Mouse (Mus musculus) hindbrain, embryonic 16.5 days (tissue): ENCODE measurements around the gene Siah3. TPM values are rescaled to one million over a fixed set of nuclear protein-coding genes. Genes with fewer than 3 reads are reported as not detected.
A peak's percentile ranks its signal among the peaks of the same experiment; 100 is the strongest.
"Not testable (repeated sequence)": the region's sequence is repeated elsewhere in the genome, so short reads cannot be mapped to it uniquely, and the experiment has no call there.

ENCODE experiments used
- ATAC-seq: fragments of 200-750 bp; cut with Nextera tagmentation; 2 replicates; pipeline ENCODE4 v1.8.0; 2017; ENCODE audit warnings: moderate TSS enrichment, moderate library complexity
- H3K27ac ChIP-seq: fragments of 300-500 bp; sonication (generic); 2 replicates; pipeline ENCODE4 v1.5.1; 2014; ENCODE audit warnings: low read depth, mild to moderate bottlenecking, control low read depth, low read length, moderate library complexity
- H3K27me3 ChIP-seq: fragments of 300-500 bp; sonication (generic); replicated peaks from 2 replicates; pipeline ENCODE4 v1.6.1; 2014; ENCODE audit warnings: low read length; ENCODE audit not compliant: control insufficient read depth, insufficient read depth
- H3K36me3 ChIP-seq: fragments of 300-500 bp; sonication (generic); 2 replicates; pipeline ENCODE4 v1.6.1; 2014; ENCODE audit warnings: mild to moderate bottlenecking, low read length, moderate library complexity, mixed read lengths; ENCODE audit not compliant: control insufficient read depth, insufficient read depth
- H3K4me1 ChIP-seq: fragments of 300-500 bp; sonication (generic); 2 replicates; pipeline ENCODE4 v1.6.1; 2014; ENCODE audit warnings: low read depth, low read length; ENCODE audit not compliant: control insufficient read depth, insufficient read depth
- H3K4me2 ChIP-seq: fragments of 300-500 bp; sonication (generic); 2 replicates; pipeline ENCODE4 v1.6.1; 2014; ENCODE audit warnings: mild to moderate bottlenecking, low read length, control low read depth, moderate library complexity
- H3K4me3 ChIP-seq: fragments of 300-500 bp; sonication (generic); 2 replicates; pipeline ENCODE4 v1.5.1; 2014; ENCODE audit warnings: mild to moderate bottlenecking, low read length, control low read depth, moderate library complexity
- H3K9ac ChIP-seq: fragments of 300-500 bp; sonication (generic); 2 replicates; pipeline ENCODE4 v1.6.1; 2014; ENCODE audit warnings: low read depth, mild to moderate bottlenecking, control low read depth, low read length, moderate library complexity
- H3K9me3 ChIP-seq: fragments of 300-500 bp; sonication (generic); 2 replicates; pipeline ENCODE4 v1.6.1; 2014; ENCODE audit warnings: mild to moderate bottlenecking, low read length, moderate library complexity; ENCODE audit not compliant: control insufficient read depth
- WGBS: fragments of 180-500 bp; shearing (Covaris S2); extraction: QIAGEN DNeasy Blood & Tissue Kit; methylation state at CpG from one replicate; pipeline ENCODE4 v1.1.7; 2014; 5-methylcytosine and 5-hydroxymethylcytosine counted together
- polyA plus RNA-seq: library from polyadenylated mRNA; unstranded; fragments of >200 nt; fragmentation: Nextera tagmentation; extraction: Ambion mirVana; gene quantifications from 2 replicates; pipeline ENCODE4 v1.2.1, GENCODE M21; 2015

Siah3 gene
- polyA plus RNA-seq, 1 experiment from 2014 or later: 2.9 TPM

DNA sequence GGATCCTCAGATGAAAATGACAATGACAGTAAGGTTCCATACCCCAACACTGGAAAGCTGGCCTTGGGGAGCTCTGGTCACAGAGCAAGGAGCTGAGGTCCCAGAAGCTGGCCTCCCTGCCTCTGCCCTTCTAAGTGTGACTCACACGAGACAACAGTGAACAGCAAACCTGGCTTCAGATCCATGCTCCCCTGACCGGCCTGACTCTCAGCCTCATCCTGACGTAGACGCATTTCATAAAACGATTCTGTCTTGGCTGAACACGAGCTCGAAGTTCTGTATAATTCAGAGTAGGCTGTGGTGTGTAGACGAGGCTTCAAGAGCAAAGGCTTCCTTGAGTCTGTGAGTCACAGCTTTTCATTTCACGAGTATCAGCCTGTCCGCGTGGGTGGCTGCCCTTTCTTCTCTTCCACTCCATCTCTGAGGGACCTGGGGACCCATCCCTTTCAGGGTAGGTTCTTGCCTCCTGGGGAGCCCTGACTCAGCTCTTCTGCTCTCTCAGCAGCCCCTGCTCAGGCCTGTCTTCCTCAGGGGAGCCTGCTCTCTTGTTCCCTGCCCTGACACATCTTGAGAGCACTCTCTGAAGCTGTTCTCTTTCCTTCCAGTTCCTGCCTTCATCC, 11.2 kb upstream of the Siah3 start:
- Histone ChIP-seq H3K9me3 (no peaks in the 10 kb centered on the region), H3K9ac (no peak overlapping the region), H3K27me3 (no peaks in the 10 kb centered on the region), H3K4me1 (peaks cover 14% of the 10 kb centered on the region), H3K27ac (no peak overlapping the region), H3K4me3 (no peak overlapping the region), H3K36me3 (no peaks in the 10 kb centered on the region), H3K4me2 (no peak overlapping the region; the same call in 1 of the 2 replicates)
- ATAC-seq: no peak
- WGBS: 80% methylated on average over 11 of the region's 11 CpGs

- Histone ChIP-seq H3K9ac (peak overlapping the region; percentile 50), H3K36me3 (no peaks in the 10 kb centered on the region), H3K4me3 (peak overlapping the region; percentile 37), H3K27me3 (no peaks in the 10 kb centered on the region), H3K9me3 (no peaks in the 10 kb centered on the region), H3K4me2 (peak overlapping the region; percentile 69), H3K27ac (peak overlapping the region; percentile 71), H3K4me1 (peaks cover 14% of the 10 kb centered on the region)
- peak; percentile 96 for ATAC-seq
- WGBS: under 1% methylated on average over 15 of the region's 15 CpGs
Measured at GRCm38 (mm10) chr14:75445281-75445947, 10.4 kb upstream of the Siah3 start.

- Histone ChIP-seq H3K9me3 (no peaks in the 10 kb centered on the region), H3K27me3 (no peaks in the 10 kb centered on the region), H3K4me2 (peak overlapping the region; percentile 69), H3K4me1 (peaks cover 14% of the 10 kb centered on the region), H3K27ac (peak overlapping the region; percentile 71), H3K36me3 (no peaks in the 10 kb centered on the region), H3K4me3 (peak overlapping the region; percentile 37), H3K9ac (peak overlapping the region; percentile 50)
- 38% methylated on average over 6 of the region's 6 CpGs for WGBS
- ATAC-seq: no peak; the same call in none of the 2 replicates
Measured at GRCm38 (mm10) chr14:75445948-75446281, 9.9 kb upstream of the Siah3 start.

DNA sequence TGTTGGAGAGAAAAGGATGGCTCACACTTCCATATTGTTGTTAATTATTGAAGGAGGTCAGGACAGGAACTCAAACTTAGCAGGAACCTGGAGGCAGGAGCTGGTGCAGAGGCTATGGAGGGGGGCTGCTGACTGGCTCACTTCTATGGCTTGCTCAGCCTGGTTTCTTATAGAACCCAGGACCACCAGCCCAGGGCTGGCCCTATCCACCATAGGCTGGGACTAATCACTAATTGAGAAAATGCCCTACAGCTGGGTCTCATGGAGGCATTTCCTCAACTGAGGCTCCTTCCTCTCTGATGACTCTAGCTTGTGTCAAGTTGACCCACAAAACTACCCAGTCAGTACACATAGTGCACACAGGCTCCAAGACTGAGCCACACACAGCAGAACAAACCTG, 9.5 kb upstream of the Siah3 start:
- H3K4me1 ChIP-seq: peaks cover 14% of the 10 kb centered on the region
- H3K9ac ChIP-seq, ATAC-seq, H3K27ac ChIP-seq, H3K4me2 ChIP-seq, H3K9me3 ChIP-seq, H3K36me3 ChIP-seq, H3K4me3 ChIP-seq, H3K27me3 ChIP-seq: not testable (repeated sequence)

DNA sequence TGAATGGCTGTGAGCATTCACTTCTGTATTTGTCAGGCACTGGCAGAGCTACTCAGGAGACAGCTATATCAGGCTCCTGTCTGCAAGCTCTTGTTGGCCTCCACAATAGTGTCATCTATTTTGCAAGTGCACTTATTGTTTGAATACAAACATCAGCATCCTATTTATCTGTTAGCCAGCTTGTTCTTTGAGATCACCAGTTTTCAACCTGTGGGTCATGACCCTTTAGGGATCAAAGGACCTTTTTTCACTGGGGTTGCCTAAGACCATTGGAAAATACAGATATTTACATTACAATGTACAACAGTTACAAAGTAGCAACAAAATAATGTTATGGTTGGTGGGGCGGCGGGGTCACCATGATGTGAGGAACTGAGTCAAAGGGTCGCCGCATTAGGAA, 1.9 kb upstream of the Siah3 start:
- no peaks in the 10 kb centered on the region for H3K27me3 ChIP-seq
- no peak overlapping the region for H3K27ac ChIP-seq

DNA sequence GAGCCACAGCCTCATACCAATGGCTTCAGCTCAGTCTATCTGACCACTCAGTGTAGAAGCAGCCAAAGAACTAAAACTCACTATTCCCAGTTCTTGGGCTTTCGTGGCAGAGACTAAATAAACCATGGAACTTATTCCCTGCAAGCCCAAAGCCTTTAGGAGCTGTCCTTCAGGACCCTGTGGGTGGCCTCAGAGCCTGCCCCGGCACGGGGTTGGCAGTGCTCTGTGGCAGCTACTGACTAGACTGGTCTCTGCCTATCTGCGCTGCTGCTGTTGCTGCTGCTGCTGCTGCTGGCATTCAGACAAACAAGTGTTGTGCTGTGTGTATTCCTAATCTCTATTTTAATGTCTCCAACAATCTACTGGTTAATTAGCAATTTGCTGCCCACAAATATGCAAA, 1.1 kb upstream of the Siah3 start:
- H3K4me2 ChIP-seq: peak overlapping the region; percentile 64
- WGBS: 3% methylated on average over 4 of the region's 4 CpGs
- no peaks in the 10 kb centered on the region for H3K27me3 ChIP-seq
- peaks cover 21% of the 10 kb centered on the region for H3K4me1 ChIP-seq
- H3K9me3 ChIP-seq: no peaks in the 10 kb centered on the region
- H3K9ac ChIP-seq: no peak overlapping the region
- no peaks in the 10 kb centered on the region for H3K36me3 ChIP-seq
- 0 out of 2 replicates have a peak overlapping the region, but pooled peaks have one; percentile 6 for H3K4me3 ChIP-seq
- peak; percentile 40; the same call in 1 of the 2 replicates for ATAC-seq
- peak overlapping the region; percentile 48; the same call in 1 of the 2 replicates for H3K27ac ChIP-seq

More for the DNA sequence above, 1.9 kb upstream of the Siah3 start:
- Histone ChIP-seq H3K4me1 (peaks cover 13% of the 10 kb centered on the region), H3K9me3 (no peaks in the 10 kb centered on the region), H3K9ac (no peak overlapping the region), H3K4me2 (no peak overlapping the region), H3K4me3 (no peak overlapping the region), H3K36me3 (no peaks in the 10 kb centered on the region)
- ATAC-seq: no peak
- WGBS: 77% methylated on average over 4 of the region's 4 CpGs

- no peak for ATAC-seq
- Histone ChIP-seq H3K9ac (peak overlapping the region; percentile 54; the same call in 1 of the 2 replicates), H3K36me3 (no peaks in the 10 kb centered on the region), H3K27ac (peak overlapping the region; percentile 48), H3K9me3 (no peaks in the 10 kb centered on the region), H3K4me3 (peak overlapping the region; percentile 47), H3K4me2 (peak overlapping the region; percentile 64), H3K27me3 (no peaks in the 10 kb centered on the region), H3K4me1 (peaks cover 26% of the 10 kb centered on the region)
- WGBS: 21% methylated on average over 3 of the region's 3 CpGs
Measured at GRCm38 (mm10) chr14:75455361-75455742, 430 bp upstream of the Siah3 start.

DNA sequence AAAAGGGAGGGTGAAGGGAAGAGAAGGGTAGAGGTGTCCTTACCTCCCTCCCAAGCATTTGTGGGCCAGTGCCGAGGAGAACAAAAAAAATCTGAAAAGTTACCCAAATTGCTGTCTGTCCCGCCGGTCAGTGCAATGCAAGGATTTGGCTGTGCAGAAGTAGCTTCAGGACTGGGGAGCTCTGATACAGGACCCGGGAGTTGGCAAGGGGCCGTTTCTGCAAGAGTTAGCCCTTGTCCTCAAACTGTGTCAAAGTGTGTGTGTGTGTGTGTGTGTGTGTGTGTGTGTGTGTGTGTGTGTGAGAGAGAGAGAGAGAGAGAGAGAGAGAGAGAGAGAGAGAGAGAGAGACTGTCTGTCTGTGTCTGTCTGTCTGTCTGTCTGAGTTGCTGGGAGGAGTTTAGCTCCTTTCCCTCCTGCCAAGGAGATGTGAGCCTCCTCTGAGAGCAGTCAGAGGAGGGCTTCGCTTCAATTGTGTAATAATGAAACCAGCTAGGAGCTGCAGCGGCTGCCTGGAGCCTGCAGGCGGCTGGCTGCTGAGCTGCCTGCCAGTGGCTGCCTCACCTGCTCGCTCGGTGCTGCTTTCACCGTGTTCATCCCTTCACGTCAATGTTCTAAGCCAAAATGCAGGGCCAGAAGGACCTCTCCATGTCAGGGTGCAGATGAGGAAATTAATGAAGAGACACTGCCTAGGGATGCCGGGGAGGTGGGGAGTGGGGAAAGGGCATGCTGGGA, 873 bp downstream of the Siah3 start:
- H3K4me1 ChIP-seq: peaks cover 30% of the 10 kb centered on the region
- H3K36me3 ChIP-seq: no peaks in the 10 kb centered on the region
- H3K4me2 ChIP-seq: peak overlapping the region; percentile 64
- H3K9me3 ChIP-seq: no peaks in the 10 kb centered on the region
- 3% methylated on average over 13 of the region's 13 CpGs for WGBS
- H3K27me3 ChIP-seq: no peaks in the 10 kb centered on the region
- H3K27ac ChIP-seq: peak overlapping the region; percentile 80
- peak overlapping the region; percentile 47 for H3K4me3 ChIP-seq
- peak overlapping the region; percentile 73 for H3K9ac ChIP-seq
- peak; percentile 76 for ATAC-seq

DNA sequence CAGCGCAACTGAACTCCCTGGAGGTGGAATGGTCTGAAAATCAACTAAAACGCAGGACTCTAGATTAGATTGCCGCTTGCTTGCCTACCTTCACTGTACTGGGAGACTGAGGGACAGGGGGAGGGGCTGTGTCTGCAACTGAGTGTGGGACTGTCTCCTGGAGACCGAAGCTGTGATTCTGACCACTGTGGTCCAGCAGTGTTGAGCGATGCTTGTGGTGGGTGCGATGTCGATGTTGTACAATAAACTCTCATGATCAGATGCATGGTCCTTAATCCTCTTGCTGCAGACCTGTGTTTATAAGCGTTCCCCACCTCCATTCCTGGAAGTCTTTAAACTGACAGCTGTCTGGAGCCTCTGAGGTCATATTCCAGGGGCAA, 1.4 kb downstream of the Siah3 start:
- peak; percentile 66 for ATAC-seq
- Histone ChIP-seq H3K4me1 (peaks cover 30% of the 10 kb centered on the region), H3K27ac (peak overlapping the region; percentile 80), H3K27me3 (no peaks in the 10 kb centered on the region), H3K9me3 (no peaks in the 10 kb centered on the region), H3K4me2 (peak overlapping the region; percentile 64), H3K36me3 (no peaks in the 10 kb centered on the region), H3K4me3 (peak overlapping the region; percentile 47), H3K9ac (peak overlapping the region; percentile 73)
- WGBS: 16% methylated on average over 8 of the region's 8 CpGs
